Mouse (Mus musculus) MEL (cell line): ENCODE data around the gene Secisbp2. TPM values are rescaled to one million over a fixed set of nuclear protein-coding genes. Genes with fewer than 3 reads are reported as not detected.

Experiments
- DNase-seq: peaks from one replicate; pipeline ENCODE4 v3.0.0; 2011; ENCODE audit warnings: low read depth, low spot score
- H3K27ac ChIP-seq: 2 replicates; pipeline ENCODE4 v1.5.1; 2012; ENCODE audit warnings: low read depth, mild to moderate bottlenecking, control low read depth, low read length, moderate library complexity; ENCODE audit not compliant: control insufficient read depth
- H3K27me3 ChIP-seq, 2 experiments: fragments of 150-350 bp in 1 of 2; sonication (generic) in 1 of 2; 2 replicates each; pipeline ENCODE4 v1.6.1; 2012; ENCODE audit warnings: low read length in 2 of 2, mild to moderate bottlenecking in 2 of 2, improper control_type of control experiment in 1 of 2, moderate library complexity in 1 of 2; ENCODE audit not compliant: insufficient read depth in 2 of 2, control insufficient read depth in 1 of 2
- H3K36me3 ChIP-seq, 2 experiments: 2 replicates each; pipeline ENCODE4 v1.6.1; 2012 to 2014; ENCODE audit warnings: low read length in 2 of 2, improper control_type of control experiment in 1 of 2, inconsistent platforms in 1 of 2, mild to moderate bottlenecking in 1 of 2; ENCODE audit not compliant: insufficient read depth in 2 of 2, control insufficient read depth in 1 of 2
- H3K4me1 ChIP-seq, 2 experiments: fragments of 150-350 bp in 1 of 2; sonication (generic) in 1 of 2; 2 replicates each; pipeline ENCODE4 v1.6.1; 2012; ENCODE audit warnings: low read length in 2 of 2, improper control_type of control experiment in 1 of 2, mild to moderate bottlenecking in 1 of 2; ENCODE audit not compliant: insufficient read depth in 2 of 2, control insufficient read depth in 1 of 2
- H3K4me3 ChIP-seq, 2 experiments: fragments of 150-350 bp in 1 of 2; sonication (generic) in 1 of 2; 2 replicates each; pipeline ENCODE4 v1.5.1; 2012; ENCODE audit warnings: low read depth in 2 of 2, low read length in 2 of 2, mild to moderate bottlenecking in 2 of 2, moderate library complexity in 2 of 2, control low read depth in 1 of 2, improper control_type of control experiment in 1 of 2; ENCODE audit not compliant: control insufficient read depth in 1 of 2, insufficient read depth in 1 of 2
- H3K79me2 ChIP-seq: 2 replicates; pipeline ENCODE4 v1.6.1; 2012; ENCODE audit warnings: mild to moderate bottlenecking, low read length, moderate library complexity; ENCODE audit not compliant: control insufficient read depth, poor library complexity, insufficient read depth
- H3K9ac ChIP-seq: 2 replicates; pipeline ENCODE4 v1.6.1; 2012; ENCODE audit warnings: low read depth, mild to moderate bottlenecking, control low read depth, low read length, moderate library complexity; ENCODE audit not compliant: control insufficient read depth, poor library complexity, severe bottlenecking
- H3K9me3 ChIP-seq: fragments of 150-350 bp; sonication (generic); replicated peaks from 2 replicates; pipeline ENCODE4 v1.6.1; 2012; ENCODE audit warnings: mild to moderate bottlenecking, low read length, improper control_type of control experiment, moderate library complexity; ENCODE audit not compliant: insufficient read depth
- BHLHE40 ChIP-seq: IDR thresholded peaks from 2 replicates; pipeline ENCODE4 v1.6.1; 2012; ENCODE audit warnings: low read depth, mild to moderate bottlenecking, inconsistent platforms, low read length, improper control_type of control experiment, borderline replicate concordance
- CHD2 ChIP-seq: IDR thresholded peaks from 2 replicates; pipeline ENCODE4 v1.6.1; 2011; ENCODE audit warnings: low read length, improper control_type of control experiment
- CTCF ChIP-seq, 3 experiments: IDR thresholded peaks in 2 of 3; conservative IDR thresholded peaks in 1 of 3; 2 replicates each; pipeline ENCODE4 v1.5.1; 2011 to 2012; ENCODE audit warnings: low read length in 3 of 3, low read depth in 2 of 3, mild to moderate bottlenecking in 2 of 3, improper control_type of control experiment in 1 of 3, inconsistent platforms in 1 of 3, mixed read lengths in 1 of 3, moderate library complexity in 1 of 3; ENCODE audit not compliant: control insufficient read depth in 1 of 3, insufficient read depth in 1 of 3, poor library complexity in 1 of 3, severe bottlenecking in 1 of 3
- ELF1 ChIP-seq: IDR thresholded peaks from 2 replicates; pipeline ENCODE4 v1.6.1; 2014; ENCODE audit warnings: low read depth, mild to moderate bottlenecking, inconsistent platforms, low read length, improper control_type of control experiment, moderate library complexity
- GABPA ChIP-seq: IDR thresholded peaks from 2 replicates; pipeline ENCODE4 v1.6.1; 2012; ENCODE audit warnings: low read depth, mild to moderate bottlenecking, inconsistent platforms, low read length, improper control_type of control experiment, moderate library complexity
- GATA1 ChIP-seq: IDR thresholded peaks from 2 replicates; pipeline ENCODE4 v1.6.1; 2011; ENCODE audit warnings: low read depth, low read length, improper control_type of control experiment
- JUND ChIP-seq: IDR thresholded peaks from 2 replicates; pipeline ENCODE4 v1.6.1; 2011; ENCODE audit warnings: low read depth, mild to moderate bottlenecking, improper control_type of control experiment, low read length
- KAT2A ChIP-seq: conservative IDR thresholded peaks from 2 replicates; pipeline ENCODE4 v1.6.1; 2012; ENCODE audit warnings: low read depth, low read length, improper control_type of control experiment, inconsistent platforms
- MAFK ChIP-seq: IDR thresholded peaks from 2 replicates; pipeline ENCODE4 v1.6.1; 2011; ENCODE audit warnings: low read depth, mild to moderate bottlenecking, low read length, improper control_type of control experiment, borderline replicate concordance
- MXI1 ChIP-seq: IDR thresholded peaks from 2 replicates; pipeline ENCODE4 v1.6.1; 2011; ENCODE audit warnings: mild to moderate bottlenecking, low read depth, low read length, improper control_type of control experiment
- MYC ChIP-seq: IDR thresholded peaks from 2 replicates; pipeline ENCODE4 v1.6.1; 2011; ENCODE audit warnings: low read depth, mild to moderate bottlenecking, low read length, improper control_type of control experiment, moderate library complexity
- NELFE ChIP-seq: IDR thresholded peaks from 2 replicates; pipeline ENCODE4 v1.6.1; 2011; ENCODE audit warnings: low read depth, low read length, improper control_type of control experiment
- POLR2AphosphoS5 ChIP-seq: IDR thresholded peaks from 2 replicates; pipeline ENCODE4 v1.6.1; 2012; ENCODE audit warnings: low read depth, borderline replicate concordance, mild to moderate bottlenecking, inconsistent platforms, low read length, moderate library complexity, mixed read lengths
- RAD21 ChIP-seq: IDR thresholded peaks from 2 replicates; pipeline ENCODE4 v1.6.1; 2011; ENCODE audit warnings: mild to moderate bottlenecking, low read depth, low read length, improper control_type of control experiment
- SIN3A ChIP-seq: IDR thresholded peaks from 2 replicates; pipeline ENCODE4 v1.6.1; 2012; ENCODE audit warnings: low read length, improper control_type of control experiment, inconsistent platforms
- SMC3 ChIP-seq: IDR thresholded peaks from 2 replicates; pipeline ENCODE4 v1.6.1; 2011; ENCODE audit warnings: low read depth, low read length, improper control_type of control experiment
- TCF12 ChIP-seq: IDR thresholded peaks from 2 replicates; pipeline ENCODE4 v1.6.1; 2014; ENCODE audit warnings: low read depth, mild to moderate bottlenecking, inconsistent platforms, low read length, improper control_type of control experiment, moderate library complexity
- UBTF ChIP-seq: IDR thresholded peaks from 2 replicates; pipeline ENCODE4 v1.6.1; 2012; ENCODE audit warnings: low read depth, mild to moderate bottlenecking, inconsistent platforms, low read length, improper control_type of control experiment, moderate library complexity, borderline replicate concordance; ENCODE audit not compliant: insufficient read depth
- USF2 ChIP-seq, 2 experiments: IDR thresholded peaks; 2 replicates each; pipeline ENCODE4 v1.6.1; 2011 to 2012; ENCODE audit warnings: improper control_type of control experiment in 2 of 2, low read length in 2 of 2, borderline replicate concordance in 1 of 2, inconsistent platforms in 1 of 2, low read depth in 1 of 2, mild to moderate bottlenecking in 1 of 2; ENCODE audit not compliant: insufficient read depth in 1 of 2
- ZMIZ1 ChIP-seq: IDR thresholded peaks from 2 replicates; pipeline ENCODE4 v1.6.1; 2012; ENCODE audit warnings: low read depth, mild to moderate bottlenecking, inconsistent platforms, low read length, improper control_type of control experiment, moderate library complexity
- polyA plus RNA-seq, 2 experiments: library from polyadenylated mRNA; stranded (reverse) in 1 of 2; unstranded in 1 of 2; fragments of >175 nt in 1 of 2; fragments of >200 nt in 1 of 2; gene quantifications; 2 replicates each; pipeline versions ENCODE4 v1.2.1 to v1.2.4; 2012; ENCODE audit warnings: low replicate concordance in 2 of 2, low read depth in 1 of 2; ENCODE audit not compliant: insufficient read length in 2 of 2, insufficient read depth in 1 of 2, missing spikeins in 1 of 2
- total RNA-seq: library from RNA; depleted of rRNA; stranded (reverse); fragments of 300-350 nt; gene quantifications from 2 replicates; pipeline ENCODE4 v1.2.3, GENCODE M21; 2012

The Secisbp2 gene
- total and polyA plus RNA-seq, 3 experiments = 26.0 to 76.4 (median 28.5) TPM

GRCm38 (mm10) chr13:51618602-51619001 lies 32.9 kb upstream of the Secisbp2 start:
- no peak for DNase-seq
- Histone ChIP-seq H3K9ac (no peak overlapping the region), H3K36me3 (no peaks in the 10 kb centered on the region), H3K79me2 (no peaks in the 10 kb centered on the region), H3K27me3 (no peaks in the 10 kb centered on the region), H3K9me3 (no peaks in the 10 kb centered on the region), H3K4me3 (no peak overlapping the region), H3K27ac (no peak overlapping the region), H3K4me1 (no peaks in the 10 kb centered on the region)
- TF ChIP-seq NELFE (no peak), UBTF (no peak), RAD21 (no peak), BHLHE40 (no peak), CHD2 (no peak), POLR2AphosphoS5 (no peak), USF2 (IDR thresholded peaks at IDR 0.05; ENCODE audit: borderline replicate concordance in 1 of 2, insufficient read depth in 1 of 2, low read depth in 1 of 2, low read length in 2 of 2) (no peak), SMC3 (no peak)

GRCm38 (mm10) chr13:51622626-51623025 lies 28.9 kb upstream of the Secisbp2 start:
- H3K27ac ChIP-seq = no peak overlapping the region
- no peaks in the 10 kb centered on the region for H3K27me3 ChIP-seq
- no peaks in the 10 kb centered on the region for H3K9me3 ChIP-seq
- no peaks in the 10 kb centered on the region for H3K79me2 ChIP-seq
- DNase-seq = no peak
- no peak overlapping the region for H3K9ac ChIP-seq
- no peaks in the 10 kb centered on the region for H3K4me1 ChIP-seq
- no peak for TF ChIP-seq RAD21
- no peak for TF ChIP-seq POLR2AphosphoS5
- no peak for TF ChIP-seq KAT2A
- TF ChIP-seq BHLHE40 = no peak
- no peak for TF ChIP-seq MAFK
- TF ChIP-seq USF2 (IDR thresholded peaks at IDR 0.05; ENCODE audit: borderline replicate concordance in 1 of 2, insufficient read depth in 1 of 2, low read depth in 1 of 2, low read length in 2 of 2) = no peak
- no peak for TF ChIP-seq TCF12
- no peak for TF ChIP-seq MYC
- TF ChIP-seq MXI1 = no peak
- no peak for TF ChIP-seq GABPA
- no peak for TF ChIP-seq GATA1
- no peak for TF ChIP-seq CTCF (IDR thresholded peaks at IDR 0.05 in 2 of 3, conservative IDR thresholded peaks at IDR 0.05 in 1 of 3; ENCODE audit: control insufficient read depth in 1 of 3, insufficient read depth in 1 of 3, low read depth in 2 of 3, low read length in 3 of 3, poor library complexity in 1 of 3, severe bottlenecking in 1 of 3)
- no peak for TF ChIP-seq ZMIZ1
- TF ChIP-seq JUND = no peak
- no peak for TF ChIP-seq SIN3A
- TF ChIP-seq ELF1 = no peak
- H3K4me3 ChIP-seq = no peak overlapping the region
- no peaks in the 10 kb centered on the region for H3K36me3 ChIP-seq
